Mouse (Mus musculus) c-Kit-positive CD71-negative TER-119-negative erythroid progenitor cells, embryonic 14.5 days (primary cell): Measurements from ENCODE around the gene Stat6.
"Not testable (repeated sequence)": the region's sequence is repeated elsewhere in the genome, so short reads cannot be mapped to it uniquely, and the experiment has no call there.

Experiments used
- DNase-seq: peaks from one replicate; pipeline ENCODE4 v3.0.0-alpha.2; 2013; ENCODE audit warnings: low read depth

The Stat6 gene

DNA sequence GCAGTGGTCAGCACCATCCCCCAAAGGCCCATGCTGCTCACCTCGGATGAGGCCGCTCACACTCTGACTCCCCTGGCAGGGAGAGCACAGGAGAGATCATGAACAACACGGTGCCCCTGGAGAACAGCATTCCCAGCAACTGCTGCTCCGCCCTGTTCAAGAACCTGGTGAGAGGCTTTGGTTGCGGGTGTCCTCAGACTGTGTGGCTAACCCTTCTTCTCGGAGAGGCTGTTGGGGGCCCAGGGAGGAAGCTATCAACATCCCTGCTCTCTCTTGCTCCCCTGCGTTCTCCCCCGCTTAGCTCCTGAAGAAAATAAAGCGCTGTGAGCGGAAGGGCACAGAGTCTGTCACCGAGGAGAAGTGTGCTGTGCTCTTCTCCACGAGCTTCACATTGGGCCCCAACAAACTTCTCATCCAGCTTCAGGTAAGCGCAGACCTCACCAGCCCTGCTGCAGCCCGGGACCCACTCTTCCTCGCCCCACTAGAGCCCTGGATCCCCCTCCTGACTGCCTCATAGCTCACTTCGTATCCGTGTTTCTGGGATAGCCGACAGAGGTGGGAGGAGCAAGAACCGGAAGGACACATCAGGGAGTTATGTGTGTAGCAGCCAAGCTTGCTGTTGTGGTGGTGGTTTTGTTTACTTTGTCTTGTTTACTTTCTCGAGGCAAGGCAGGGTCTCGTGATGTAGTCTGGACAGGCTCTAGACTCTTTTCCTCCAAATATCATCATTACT is 10.3 kb downstream of the Stat6 start:
- DNase-seq: no peak

DNA sequence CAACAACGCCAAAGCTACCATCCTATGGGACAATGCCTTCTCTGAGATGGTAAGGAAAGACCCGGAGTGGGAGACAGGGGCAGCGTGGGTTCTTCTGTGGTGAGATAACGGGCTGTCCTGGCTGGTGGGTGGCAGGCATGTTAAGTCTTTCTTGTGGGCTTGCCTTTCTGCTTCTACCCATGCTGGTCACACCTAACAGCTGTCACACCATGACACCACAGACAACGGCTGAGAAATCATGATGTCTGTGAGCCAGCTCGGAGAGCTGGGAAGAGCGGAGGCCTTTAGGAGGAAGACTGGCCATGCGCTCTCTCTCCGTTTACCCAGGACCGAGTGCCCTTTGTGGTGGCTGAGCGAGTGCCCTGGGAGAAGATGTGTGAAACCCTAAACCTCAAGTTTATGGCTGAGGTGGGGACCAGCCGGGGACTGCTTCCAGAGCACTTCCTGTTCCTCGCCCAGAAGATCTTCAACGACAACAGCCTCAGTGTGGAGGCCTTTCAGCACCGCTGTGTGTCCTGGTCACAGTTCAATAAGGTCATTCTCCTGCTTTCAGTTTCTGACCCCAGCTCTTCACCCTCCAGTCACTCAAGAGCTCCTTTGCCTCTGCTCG is 12.3 kb downstream of the Stat6 start:
- no peak for DNase-seq

DNA sequence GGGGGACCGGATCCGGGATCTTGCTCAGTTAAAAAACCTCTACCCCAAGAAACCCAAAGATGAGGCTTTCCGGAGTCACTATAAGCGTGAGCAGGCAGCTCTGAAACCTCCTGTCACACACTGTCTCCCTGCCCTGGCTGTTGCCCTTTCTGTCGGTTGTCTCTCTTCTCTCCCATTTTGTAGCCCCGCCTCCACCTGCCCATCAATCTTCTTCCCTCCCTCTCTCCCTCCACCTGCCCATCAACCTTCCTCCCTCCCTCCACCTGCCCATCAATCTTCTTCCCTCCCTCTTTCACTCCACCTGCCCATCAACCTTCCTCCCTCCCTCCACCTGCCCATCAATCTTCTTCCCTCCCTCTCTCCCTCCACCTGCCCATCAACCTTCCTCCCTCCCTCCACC is 14.8 kb downstream of the Stat6 start:
- DNase-seq: not testable (repeated sequence)

DNA sequence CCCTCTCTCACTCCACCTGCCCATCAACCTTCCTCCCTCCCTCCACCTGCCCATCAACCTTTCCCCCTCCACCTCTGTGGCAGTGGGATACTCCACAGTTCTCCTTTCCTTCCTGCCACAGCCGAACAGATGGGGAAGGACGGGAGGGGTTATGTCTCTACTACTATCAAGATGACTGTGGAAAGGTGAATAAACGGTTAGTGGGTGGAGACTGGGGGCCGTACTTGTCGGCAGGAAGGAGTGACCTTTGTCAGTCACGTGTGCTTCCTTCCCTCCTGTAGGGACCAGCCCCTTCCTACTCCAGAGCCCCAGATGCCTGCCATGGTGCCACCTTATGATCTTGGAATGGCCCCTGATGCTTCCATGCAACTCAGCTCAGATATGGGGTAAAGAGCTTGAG is 15.3 kb downstream of the Stat6 start:
- no peak for DNase-seq

DNA sequence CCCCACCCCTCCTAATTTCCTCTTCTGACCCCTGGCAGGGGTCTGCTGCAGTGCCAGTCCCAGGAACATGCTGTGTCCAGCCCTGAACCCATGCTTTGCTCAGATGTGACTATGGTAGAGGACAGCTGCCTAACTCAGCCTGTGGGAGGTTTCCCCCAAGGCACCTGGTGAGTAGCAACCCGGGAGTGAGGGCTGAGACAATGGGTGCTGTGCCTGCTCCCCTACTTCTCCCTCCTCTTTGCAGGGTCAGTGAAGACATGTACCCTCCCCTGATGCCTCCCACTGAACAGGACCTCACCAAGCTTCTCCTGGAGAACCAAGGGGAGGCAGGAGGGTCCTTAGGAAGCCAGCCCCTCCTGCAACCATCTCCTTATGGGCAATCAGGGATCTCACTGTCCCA is 16.8 kb downstream of the Stat6 start:
- DNase-seq: no peak

DNA sequence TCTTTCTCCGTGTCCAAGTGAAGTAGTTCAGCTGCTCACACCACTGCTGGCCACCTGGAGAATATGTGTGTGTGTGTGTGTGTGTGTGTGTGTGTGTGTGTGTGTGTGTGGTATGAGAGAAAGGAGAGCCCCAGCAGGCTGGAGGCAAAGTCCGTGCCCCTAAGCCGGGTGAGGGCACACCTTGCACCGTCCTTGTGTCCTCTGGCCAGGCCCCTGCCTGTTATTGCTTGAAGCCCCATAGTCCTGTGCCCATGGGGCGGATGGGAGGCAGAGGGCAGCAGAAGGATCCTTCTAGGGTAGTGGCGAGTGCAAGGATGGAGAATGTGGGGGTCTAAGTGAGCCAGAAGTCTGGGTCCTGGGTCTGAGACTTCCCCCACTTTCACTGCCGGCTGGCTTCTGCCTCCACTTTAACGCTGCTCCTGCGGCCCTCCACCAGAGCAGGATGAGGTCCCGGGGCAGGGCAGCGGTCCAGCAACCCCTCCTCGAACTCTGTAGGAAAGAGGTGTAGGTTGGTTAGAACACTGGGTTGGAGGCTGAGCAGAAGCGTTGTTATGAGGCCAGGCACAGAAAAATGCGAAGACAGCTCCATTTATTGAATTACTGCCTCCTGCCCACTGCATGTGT is 18.6 kb downstream of the Stat6 start:
- DNase-seq: no peak

DNA sequence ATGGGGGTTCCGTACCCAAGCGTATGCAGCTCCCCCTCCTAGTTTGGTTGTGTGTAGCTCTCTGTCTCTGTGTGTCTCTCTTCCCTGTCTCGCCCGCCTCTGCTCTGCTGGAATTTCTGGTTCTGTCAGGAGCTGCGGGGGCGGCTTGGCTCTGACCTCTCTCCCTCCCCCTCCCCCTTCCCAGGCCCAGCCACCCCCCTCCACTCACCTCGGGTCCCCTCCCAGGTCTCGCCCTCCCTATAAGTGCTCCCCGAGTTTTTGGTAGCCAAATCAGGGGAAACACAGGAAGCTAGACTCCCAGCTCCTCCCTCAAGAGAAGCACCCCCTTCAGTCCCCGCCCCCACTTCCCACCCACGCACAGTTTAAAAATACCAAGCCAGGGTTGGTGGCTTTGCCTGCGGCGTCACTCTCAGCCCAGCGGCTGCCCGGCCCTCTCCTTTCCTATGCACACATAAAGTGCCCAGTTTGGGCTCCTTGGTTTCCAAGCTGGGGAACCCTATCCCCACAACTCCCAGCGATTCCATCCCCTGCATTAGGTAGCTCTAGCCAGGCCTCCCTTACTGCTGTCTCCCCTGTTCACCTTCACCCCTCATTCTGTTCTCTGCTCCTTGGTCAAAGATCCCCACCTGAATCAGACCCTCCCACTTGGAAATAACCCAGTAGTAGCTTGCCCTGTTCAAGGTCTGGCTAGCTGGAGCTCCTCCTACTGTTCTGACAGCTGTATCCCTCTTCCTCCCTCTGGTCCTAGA is 19.3 kb downstream of the Stat6 start:
- no peak for DNase-seq

DNA sequence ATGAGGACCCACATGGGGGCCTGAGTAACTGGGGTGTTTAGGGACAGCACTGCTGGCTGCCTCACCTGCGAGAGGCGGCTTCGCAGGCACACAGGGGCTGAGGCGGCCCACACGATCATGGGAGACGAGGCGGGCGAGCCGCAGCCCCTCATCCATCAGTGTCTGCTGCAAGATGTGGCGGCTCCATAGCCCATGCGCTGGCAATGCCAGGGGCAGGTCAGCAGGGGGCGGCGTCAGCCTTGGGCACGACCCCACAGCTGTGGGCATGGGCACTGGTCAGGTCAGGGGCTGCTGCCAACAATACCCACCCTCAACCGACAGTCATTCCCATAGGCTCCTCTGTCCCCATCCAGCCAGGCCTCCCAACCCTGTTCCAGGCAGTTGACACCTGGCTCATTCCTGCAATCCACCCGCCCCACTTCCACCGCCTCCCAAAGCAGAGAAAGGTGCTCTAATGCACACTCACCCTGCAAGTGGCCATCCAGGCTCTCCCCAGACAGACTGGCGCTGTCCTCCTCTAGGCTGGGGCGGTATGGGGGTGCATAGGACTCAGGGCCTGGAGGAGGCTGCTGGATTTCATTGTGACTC is 20.0 kb downstream of the Stat6 start:
- no peak for DNase-seq

DNA sequence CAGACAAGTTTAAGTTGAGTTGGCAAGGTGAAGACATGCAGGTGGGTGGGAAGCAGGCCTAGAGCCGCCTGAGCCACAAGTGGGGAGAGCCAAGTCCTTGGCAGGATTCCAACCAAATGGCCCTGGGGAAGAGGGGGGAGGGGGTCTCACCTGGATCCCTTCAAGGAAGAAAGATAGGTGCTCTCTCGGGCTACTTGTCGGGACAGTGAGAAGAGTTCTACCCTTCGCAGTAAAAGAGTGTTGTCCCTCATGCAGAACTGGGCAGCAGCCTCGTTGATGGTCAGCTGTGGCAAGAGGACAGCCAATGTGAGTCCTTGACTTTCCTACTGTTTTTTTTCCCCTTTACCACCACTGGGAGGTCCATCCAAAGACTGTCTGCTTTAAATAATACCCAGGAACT is 20.8 kb downstream of the Stat6 start:
- no peak for DNase-seq

DNA sequence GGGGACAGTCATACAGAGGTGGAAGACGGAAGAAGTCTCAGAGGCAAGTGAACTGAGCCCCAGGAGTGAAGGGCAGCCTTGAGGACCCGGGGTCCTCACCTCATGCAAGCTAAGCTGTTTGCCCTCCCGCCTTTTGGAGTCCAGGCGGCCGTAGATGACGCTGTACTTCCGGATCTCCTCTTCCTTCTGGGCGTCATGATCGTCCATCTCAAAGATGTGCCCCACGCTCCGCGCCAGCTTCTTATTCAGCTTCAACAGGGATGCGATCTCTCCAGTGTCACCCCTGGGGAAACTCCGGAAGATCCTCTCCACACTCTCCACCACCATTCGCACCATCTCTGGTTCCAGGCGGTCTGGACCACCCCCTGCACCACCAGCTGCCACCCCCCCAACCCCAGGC is 21.4 kb downstream of the Stat6 start:
- DNase-seq: no peak

DNA sequence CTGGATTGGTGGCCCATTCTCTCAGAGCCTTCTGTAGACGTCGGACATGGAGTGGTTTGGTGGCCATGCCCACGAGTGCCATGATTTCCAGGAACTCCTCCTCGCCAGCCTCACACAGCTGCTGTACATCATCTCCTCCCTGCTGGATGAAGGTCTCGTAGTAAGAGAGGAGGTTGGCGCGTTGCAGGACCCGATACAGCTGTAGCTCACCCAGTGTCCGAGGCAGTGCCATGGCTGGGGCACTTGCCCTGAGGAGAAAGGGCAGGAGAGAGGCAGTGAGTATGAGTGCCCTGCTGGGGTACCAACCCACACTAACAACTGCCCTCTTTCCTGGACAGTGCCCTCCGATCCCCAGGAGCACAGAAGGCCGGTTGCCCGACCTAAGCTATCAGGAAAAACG is 22.1 kb downstream of the Stat6 start:
- DNase-seq: no peak

DNA sequence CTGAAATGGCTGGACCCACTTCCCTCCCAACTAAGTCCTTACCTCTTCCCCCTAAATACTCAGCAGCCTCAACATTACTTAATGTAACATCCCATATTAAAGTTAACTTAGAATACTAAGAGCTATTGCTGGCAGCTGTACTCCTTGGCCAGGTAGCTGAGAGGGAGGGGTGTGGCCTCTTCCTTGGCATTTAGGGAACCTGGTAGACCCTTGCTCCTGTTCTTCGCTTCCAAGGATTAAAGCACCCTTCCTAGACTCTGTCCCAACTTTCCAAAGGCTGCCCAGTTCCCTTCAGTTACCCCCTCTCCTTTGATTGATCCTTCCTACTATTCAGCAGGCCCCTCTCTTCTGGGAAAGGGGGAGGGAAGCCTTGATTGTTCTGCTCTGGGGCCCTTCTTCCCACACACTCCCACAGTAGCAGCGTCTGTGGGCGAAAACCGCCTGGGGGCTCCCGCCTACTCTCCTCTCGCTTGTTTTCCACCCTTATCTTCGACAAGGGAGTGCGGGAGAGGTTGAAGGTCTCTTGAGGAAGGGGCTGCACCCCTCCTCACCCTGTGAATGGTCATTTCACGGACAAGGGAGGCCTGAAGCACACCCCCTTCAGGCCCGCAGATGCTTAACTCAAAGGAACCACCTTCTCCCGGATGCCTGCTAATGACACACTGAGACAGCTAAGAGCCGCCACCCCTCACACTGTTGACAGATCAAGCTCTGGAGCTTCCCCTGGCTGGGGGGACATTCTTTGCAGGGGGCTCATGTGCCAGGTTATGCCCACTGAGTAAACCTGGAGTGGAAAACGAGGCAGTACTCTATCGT is 22.8 kb downstream of the Stat6 start:
- no peak for DNase-seq

DNA sequence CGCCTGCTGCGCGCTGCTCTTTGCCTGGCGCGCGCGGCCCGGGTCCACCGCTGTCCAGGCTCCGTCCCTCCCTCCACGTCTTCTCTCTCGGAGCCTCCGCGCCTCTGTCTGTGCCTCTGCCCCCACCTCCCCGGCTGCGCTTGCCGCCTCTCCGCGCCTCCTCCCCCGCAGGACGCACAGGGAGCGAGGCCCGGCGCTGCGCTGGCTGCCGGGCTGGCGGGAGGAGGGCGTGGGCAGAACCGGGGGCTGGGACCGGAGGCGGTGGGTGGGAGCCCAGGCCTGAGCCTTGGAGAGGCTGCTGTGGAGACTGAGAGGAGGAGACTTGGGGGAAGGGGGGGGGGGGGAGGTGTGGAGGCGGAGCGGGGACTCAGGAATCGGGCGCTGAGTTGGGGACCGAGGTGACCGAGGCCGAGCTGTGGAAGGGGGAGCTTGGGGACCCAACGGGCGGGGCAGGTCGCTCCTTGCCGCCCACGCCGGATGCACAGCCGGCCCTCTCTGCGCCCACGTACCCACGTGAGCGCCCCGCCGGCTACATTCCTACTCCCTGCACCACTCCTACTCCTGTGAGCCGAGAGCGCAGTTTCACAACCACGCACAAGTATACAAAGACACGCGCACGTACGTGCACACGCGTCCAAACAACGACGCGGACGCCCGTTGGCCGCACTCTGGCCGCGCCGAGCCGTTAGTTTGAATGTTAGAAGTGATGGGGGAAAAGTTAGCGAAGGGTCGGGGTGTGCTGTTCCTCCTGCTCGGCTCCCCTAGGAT is 23.9 kb downstream of the Stat6 start, which contains the start of gene Nemp1:
Gene Nemp1 (plus strand): TSS at position 401 of the 768 bp plus-strand sequence.
- DNase-seq: no peak

DNA sequence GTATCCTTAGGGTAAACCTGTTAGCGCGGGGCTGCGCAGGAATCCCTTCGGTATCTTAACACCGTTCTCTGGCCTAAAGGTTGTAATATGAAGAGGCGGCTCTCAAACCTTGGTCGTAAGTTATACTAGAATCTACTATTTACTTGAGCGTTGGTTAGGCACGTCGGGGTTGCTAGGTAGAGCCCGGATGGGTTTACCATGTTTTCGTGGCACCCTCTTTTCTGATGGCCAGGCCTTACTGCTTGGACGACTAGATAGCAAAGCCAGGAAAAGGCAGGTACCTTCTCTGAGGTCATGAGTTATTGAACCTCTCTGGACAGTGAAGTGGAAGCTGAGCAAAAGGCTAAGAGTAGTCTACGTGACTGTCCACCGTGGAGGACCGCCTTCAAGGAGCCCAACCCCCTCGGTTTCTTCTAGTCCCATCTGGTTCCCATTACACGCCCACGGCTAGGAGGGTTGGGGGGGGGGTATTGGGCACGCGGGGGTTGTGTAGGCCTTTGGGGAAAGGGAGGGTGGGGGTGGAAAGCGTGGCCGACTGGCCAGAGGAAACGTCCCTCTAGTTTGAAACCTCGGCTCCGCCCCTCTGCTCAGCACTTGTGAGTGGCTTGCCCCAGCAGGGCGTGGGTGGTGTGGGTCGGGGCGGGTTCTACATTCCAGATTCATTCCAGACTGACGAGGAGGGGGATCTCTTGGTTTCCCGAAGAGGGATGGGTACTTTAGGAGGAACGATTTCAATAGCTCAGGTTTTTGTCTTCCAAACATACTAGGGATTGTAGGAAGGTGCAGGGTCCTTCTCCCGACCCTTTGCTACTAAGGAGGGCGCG is 24.7 kb downstream of the Stat6 start:
- DNase-seq: no peak

DNA sequence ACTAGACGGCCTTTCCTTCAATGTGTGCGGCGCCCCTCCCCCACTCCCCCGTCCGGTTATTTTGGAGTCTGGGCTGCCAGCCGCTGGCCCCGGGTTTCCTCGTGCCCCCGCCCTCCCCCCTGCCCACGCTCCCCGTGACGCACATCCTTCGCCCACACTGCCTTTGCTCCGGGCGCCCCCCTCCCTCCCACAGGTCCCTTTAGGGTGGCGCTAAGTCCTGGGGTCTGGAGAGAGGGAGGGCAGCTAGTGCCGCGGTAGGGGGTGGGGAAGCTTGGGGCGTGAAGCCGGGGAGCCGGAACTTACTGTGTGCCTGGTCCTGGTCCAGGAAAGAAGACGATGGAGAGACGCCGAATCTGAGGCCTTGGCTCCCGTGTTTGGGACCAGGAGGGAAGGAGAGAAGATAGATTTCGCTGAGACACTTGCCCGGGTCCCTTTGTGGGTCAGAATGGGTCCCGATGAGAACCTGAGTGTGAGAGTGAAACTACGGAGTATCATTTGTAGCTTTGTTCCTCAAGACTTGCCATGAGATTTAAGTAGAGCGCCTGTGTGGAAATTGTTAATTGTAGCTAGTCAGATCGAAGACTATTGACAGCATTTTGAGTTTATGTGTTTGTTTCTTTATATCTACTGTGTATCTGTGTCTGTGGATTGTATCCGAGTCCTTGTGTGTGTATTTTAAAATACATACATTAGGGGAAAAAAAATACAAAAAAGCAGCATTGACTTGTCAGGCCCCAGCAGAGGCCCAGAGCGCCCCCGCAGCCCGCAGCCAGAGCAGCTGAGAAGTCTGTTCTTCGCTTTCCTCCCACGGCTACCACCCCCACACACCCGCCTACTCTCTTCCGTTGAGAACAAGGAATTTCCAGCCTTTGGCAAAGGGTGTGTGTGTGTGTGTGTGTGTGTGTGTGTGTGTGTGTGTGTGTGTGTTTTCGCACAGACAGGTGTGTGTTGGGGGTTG is 25.6 kb downstream of the Stat6 start, which contains the start of gene Nab2:
Gene Nab2 (minus strand): TSS at position 476 of the 958 bp plus-strand sequence.
- no peak for DNase-seq

DNA sequence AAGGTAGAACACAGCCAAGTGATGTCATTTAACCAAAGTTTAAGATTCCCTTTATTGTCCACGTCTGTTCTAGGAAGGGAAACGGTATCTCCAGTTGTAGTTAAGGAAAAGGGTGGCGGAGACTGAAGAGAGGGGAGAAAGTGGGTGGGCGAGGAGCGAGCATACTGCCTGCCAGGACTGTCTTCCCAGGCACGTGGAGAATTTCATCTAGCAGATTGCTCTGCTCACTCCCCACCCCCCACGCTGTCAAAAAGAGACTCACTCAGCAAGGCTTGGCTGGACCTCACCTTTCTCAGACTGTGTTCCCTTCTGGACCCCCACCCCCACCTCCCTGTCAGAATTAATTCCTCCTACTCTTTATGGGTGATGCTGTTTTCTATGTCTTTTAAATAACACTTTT is 26.4 kb downstream of the Stat6 start:
- DNase-seq: no peak

DNA sequence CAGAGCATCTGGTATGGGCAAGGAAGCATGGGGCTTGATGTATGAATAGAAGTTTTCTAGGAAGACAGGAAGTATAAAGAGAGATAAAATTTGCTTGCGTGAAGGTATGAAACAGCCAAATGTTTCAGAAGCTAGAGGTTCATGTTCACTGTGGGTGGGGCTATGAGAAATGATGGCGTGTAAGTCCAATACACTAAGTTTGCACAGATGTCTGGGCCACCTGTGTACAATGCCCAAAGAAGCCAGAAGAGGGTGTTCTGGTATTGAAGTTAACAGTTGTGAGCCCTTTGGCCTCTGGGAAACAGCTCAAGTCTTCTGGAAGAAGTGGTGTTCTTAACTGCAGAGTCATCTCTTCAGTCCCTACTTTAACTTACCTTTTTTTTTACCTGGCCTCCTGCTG is 27.4 kb downstream of the Stat6 start:
- no peak for DNase-seq

DNA sequence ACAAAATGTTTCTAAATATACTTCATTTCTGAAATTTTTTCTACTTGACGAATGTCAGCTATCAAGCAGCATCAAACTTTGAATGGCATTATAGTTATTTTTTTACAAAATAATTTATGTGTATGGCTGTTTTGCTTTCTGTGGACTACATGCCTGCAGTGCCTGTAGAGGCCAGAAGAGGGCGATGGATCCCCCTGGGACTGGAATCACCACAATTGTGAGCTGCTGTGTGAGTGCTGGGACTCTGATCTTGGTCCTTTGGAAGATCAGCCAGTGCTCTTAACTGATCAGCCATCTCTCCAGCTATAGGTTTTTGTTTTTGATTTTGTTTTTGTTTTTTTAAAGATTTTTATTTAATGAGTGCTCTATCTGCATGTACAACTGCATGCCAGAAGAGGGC is 28.5 kb downstream of the Stat6 start:
- DNase-seq: no peak
